Mouse (Mus musculus): ENCODE measurements around the gene Mucl3. TPM values are rescaled to one million over a fixed set of nuclear protein-coding genes. Genes with fewer than 3 reads are reported as not detected.

Gene Mucl3
- polyA plus RNA-seq, 1 experiment: not detected

DNA sequence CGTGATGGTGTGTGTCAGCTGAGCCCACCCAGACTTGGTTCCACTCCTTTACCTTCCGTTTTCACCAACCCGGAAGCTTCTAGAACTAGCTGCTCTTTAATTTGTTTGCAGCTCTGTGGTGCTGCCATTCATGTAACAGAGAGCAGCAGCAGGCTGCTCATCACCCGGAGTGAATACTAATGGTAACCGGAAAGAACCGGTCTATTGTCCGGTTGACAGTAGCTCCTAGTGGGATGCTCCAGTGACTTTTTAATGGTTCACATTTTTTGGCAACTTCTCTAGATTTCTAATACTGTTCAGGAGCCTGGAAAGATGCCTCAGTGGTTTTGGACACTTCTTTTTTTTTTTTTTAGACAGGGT, 52.3 kb downstream of the Mucl3 start:
- no peaks in the 10 kb centered on the region for H3K27me3 ChIP-seq (ENCODE audit: control insufficient read depth, insufficient read depth, low read length)
- 91% methylated on average over 7 of the region's 7 CpGs for WGBS
- no peak for TF ChIP-seq CTCF (IDR thresholded peaks at IDR 0.05; ENCODE audit: extremely low read depth, insufficient read depth, insufficient read length, insufficient replicate concordance)
- H3K4me3 ChIP-seq (ENCODE audit: extremely low read depth, insufficient read depth, insufficient read length): no peak overlapping the region
- H3K36me3 ChIP-seq (ENCODE audit: control insufficient read depth, insufficient read depth, low read length): no peaks in the 10 kb centered on the region
- no peak for DNase-seq (ENCODE audit: low read depth in 1 of 2, low spot score in 2 of 2)
- H3K4me1 ChIP-seq (ENCODE audit: control insufficient read depth, insufficient read depth, insufficient read length): no peaks in the 10 kb centered on the region
- H3K27ac ChIP-seq (ENCODE audit: insufficient read depth, low read length): no peak overlapping the region

DNA sequence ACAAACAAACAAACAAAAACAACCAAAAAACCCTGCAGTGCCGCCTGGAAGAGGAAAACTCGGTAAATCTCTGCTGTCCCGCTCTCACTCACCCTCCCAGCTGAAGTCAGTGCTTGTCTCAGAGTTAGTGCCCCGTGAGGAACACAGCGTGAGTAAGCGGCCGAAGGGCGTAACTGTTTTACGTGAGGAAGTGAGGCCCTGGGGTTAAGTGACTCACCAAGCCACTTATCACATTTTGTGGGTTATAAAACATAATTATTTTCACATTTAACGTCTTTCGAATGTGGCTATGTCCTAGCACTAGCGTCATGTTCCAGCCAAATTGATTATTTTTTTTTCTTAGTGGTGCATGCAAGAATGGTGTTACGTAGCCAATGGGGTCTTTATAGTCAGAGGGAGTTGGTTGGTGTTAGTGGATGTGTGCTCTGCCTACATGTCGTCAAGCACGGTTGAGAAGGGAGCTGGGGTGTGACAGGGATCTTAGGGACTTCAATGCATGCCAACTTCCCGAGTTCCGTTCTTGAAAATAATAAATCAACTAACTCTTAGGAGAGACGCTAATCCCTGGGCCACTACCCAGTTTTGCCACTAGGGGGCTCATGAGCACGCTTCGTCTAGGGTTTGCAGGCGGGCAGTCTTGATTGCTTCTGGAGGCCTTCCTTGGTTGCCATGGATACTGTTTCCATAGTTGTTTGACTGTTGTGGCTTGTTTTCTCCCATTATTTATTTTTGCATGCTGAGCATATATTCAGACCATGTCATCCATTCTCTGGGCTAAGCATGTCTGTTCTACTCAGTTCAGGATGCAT, 52.9 kb downstream of the Mucl3 start:
- Histone ChIP-seq H3K4me3 (ENCODE audit: extremely low read depth, insufficient read depth, insufficient read length) (no peak overlapping the region), H3K27me3 (ENCODE audit: control insufficient read depth, insufficient read depth, low read length) (no peaks in the 10 kb centered on the region), H3K4me1 (ENCODE audit: control insufficient read depth, insufficient read depth, insufficient read length) (no peaks in the 10 kb centered on the region), H3K27ac (ENCODE audit: insufficient read depth, low read length) (no peak overlapping the region), H3K36me3 (ENCODE audit: control insufficient read depth, insufficient read depth, low read length) (no peaks in the 10 kb centered on the region)
- TF ChIP-seq POLR2A (IDR thresholded peaks at IDR 0.05; ENCODE audit: low read depth, low read length) (no peak), CTCF (IDR thresholded peaks at IDR 0.05; ENCODE audit: extremely low read depth, insufficient read depth, insufficient read length, insufficient replicate concordance) (peak; percentile 68; the same call in 1 of the 2 replicates)
- DNase-seq (ENCODE audit: low read depth in 1 of 2, low spot score in 2 of 2): peak; percentile 33 to 43
- WGBS: 24% methylated on average over 21 of the region's 21 CpGs

DNA sequence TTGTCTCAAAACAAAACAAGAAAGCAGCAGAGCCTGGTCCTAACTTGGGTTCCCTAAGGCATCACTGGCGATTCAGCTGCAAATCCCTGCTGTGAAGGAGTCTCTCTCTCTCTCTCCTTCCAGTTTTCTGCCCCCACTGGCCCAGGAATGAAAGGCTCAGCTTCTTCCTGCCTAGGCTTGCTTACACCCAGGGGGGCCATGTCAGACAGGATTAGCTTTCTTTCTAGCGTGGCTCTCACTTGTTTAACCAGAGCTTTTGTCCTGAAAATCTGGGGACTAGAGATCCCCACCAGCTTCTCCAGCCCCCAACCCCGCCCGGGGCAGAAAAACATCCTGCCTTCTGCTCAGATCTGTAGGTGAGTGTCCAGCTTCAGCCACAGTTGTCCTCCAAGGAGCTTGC, 55.1 kb downstream of the Mucl3 start:
- WGBS: 63% methylated on average over 4 of the region's 4 CpGs
- H3K4me3 ChIP-seq (ENCODE audit: extremely low read depth, insufficient read depth, insufficient read length): no peak overlapping the region
- no peaks in the 10 kb centered on the region for H3K4me1 ChIP-seq (ENCODE audit: control insufficient read depth, insufficient read depth, insufficient read length)
- TF ChIP-seq CTCF (IDR thresholded peaks at IDR 0.05; ENCODE audit: extremely low read depth, insufficient read depth, insufficient read length, insufficient replicate concordance) (no peak), POLR2A (IDR thresholded peaks at IDR 0.05; ENCODE audit: low read depth, low read length) (no peak)
- no peaks in the 10 kb centered on the region for H3K27me3 ChIP-seq (ENCODE audit: control insufficient read depth, insufficient read depth, low read length)
- no peak overlapping the region for H3K27ac ChIP-seq (ENCODE audit: insufficient read depth, low read length)
- H3K36me3 ChIP-seq (ENCODE audit: control insufficient read depth, insufficient read depth, low read length): no peaks in the 10 kb centered on the region
- no peak for DNase-seq (ENCODE audit: low read depth in 1 of 2, low spot score in 2 of 2)

DNA sequence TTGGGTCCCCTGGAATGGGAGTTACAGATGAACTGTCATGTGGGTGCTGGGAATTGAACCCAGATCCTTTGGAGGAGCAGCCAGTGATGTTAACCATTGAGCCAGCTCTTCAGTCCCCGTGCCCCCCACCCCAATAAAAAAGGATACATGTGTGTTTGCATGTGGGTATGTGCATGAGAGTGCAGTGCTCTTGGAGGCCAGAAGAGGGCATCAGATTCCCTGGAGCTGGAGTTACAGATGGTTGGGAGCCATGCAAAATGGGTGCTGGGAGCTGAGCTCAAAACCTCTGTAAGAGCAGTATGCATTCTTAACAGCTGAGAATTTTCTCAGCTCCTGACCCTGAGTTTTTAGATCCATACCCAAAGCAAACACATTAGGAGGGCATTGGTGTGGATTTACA, 56.2 kb downstream of the Mucl3 start:
- 71% methylated on average over 1 of the region's 1 CpGs for WGBS
- no peak for TF ChIP-seq POLR2A (IDR thresholded peaks at IDR 0.05; ENCODE audit: low read depth, low read length)
- TF ChIP-seq CTCF (IDR thresholded peaks at IDR 0.05; ENCODE audit: extremely low read depth, insufficient read depth, insufficient read length, insufficient replicate concordance): no peak
- H3K4me3 ChIP-seq (ENCODE audit: extremely low read depth, insufficient read depth, insufficient read length): no peak overlapping the region
- no peak overlapping the region for H3K27ac ChIP-seq (ENCODE audit: insufficient read depth, low read length)
- H3K4me1 ChIP-seq (ENCODE audit: control insufficient read depth, insufficient read depth, insufficient read length): no peaks in the 10 kb centered on the region
- H3K27me3 ChIP-seq (ENCODE audit: control insufficient read depth, insufficient read depth, low read length): no peaks in the 10 kb centered on the region
- H3K36me3 ChIP-seq (ENCODE audit: control insufficient read depth, insufficient read depth, low read length): no peaks in the 10 kb centered on the region
- DNase-seq (ENCODE audit: low read depth in 1 of 2, low spot score in 2 of 2): no peak

Other genes with a start within 250 kb of the Mucl3 start
- 239 and 253 TPM in 2 replicates for gene H2-Q6, start 218.8 kb downstream of the Mucl3 start, polyA plus RNA-seq (2012; rRNA removed)
- gene H2-Q7, start 204.5 kb downstream of the Mucl3 start, polyA plus RNA-seq (2012; rRNA removed): 667 and 745 TPM in 2 replicates
- 7.7 and 11.0 TPM in 2 replicates for gene H2-Q10, start 173.6 kb downstream of the Mucl3 start, polyA plus RNA-seq (2012; rRNA removed)
- gene Pou5f1, start 137.7 kb downstream of the Mucl3 start, polyA plus RNA-seq (2012; rRNA removed): not detected in 2 replicates
- 9.6 and 13.5 TPM in 2 replicates for gene Tcf19, start 126.9 kb downstream of the Mucl3 start, polyA plus RNA-seq (2012; rRNA removed)
- gene Cchcr1, start 126.6 kb downstream of the Mucl3 start, polyA plus RNA-seq (2012; rRNA removed): 4.2 and 4.4 TPM in 2 replicates
- gene Psors1c2, start 110.5 kb downstream of the Mucl3 start, polyA plus RNA-seq (2012; rRNA removed): 0.09 TPM in 1 of 2 replicates, not detected in the other
- gene Cdsn, start 91.6 kb downstream of the Mucl3 start, polyA plus RNA-seq (2012; rRNA removed): 0.13 and 0.18 TPM in 2 replicates
- not detected in 2 replicates for gene 2300002M23Rik, start 76.2 kb downstream of the Mucl3 start, polyA plus RNA-seq (2012; rRNA removed)
- gene Sfta2, start 42.1 kb downstream of the Mucl3 start, polyA plus RNA-seq (2012; rRNA removed): not detected in 2 replicates
- gene Gm9573, start 17.1 kb downstream of the Mucl3 start, polyA plus RNA-seq (2012; rRNA removed): not detected in 2 replicates
- 28.9 and 37.3 TPM in 2 replicates for gene Vars2, start 23.9 kb upstream of the Mucl3 start, polyA plus RNA-seq (2012; rRNA removed)
- gene Gtf2h4, start 30.0 kb upstream of the Mucl3 start, polyA plus RNA-seq (2012; rRNA removed): 21.7 and 23.5 TPM in 2 replicates
- gene Ddr1, start 60.9 kb upstream of the Mucl3 start, polyA plus RNA-seq (2012; rRNA removed): 27.0 and 38.7 TPM in 2 replicates
- gene Ier3, start 178.0 kb upstream of the Mucl3 start, polyA plus RNA-seq (2012; rRNA removed): 3.7 and 5.1 TPM in 2 replicates
- gene Flot1, start 179.5 kb upstream of the Mucl3 start, polyA plus RNA-seq (2012; rRNA removed): 29.9 and 35.8 TPM in 2 replicates
- 305 and 404 TPM in 2 replicates for gene Tubb5, start 194.6 kb upstream of the Mucl3 start, polyA plus RNA-seq (2012; rRNA removed)
- gene Mdc1, start 197.8 kb upstream of the Mucl3 start, polyA plus RNA-seq (2012; rRNA removed): 10.8 and 11.6 TPM in 2 replicates
- gene Nrm, start 217.6 kb upstream of the Mucl3 start, polyA plus RNA-seq (2012; rRNA removed): 58.5 and 84.2 TPM in 2 replicates
- 144 and 155 TPM in 2 replicates for gene Ppp1r18, start 221.9 kb upstream of the Mucl3 start, polyA plus RNA-seq (2012; rRNA removed)
- gene Dhx16, start 236.1 kb upstream of the Mucl3 start, polyA plus RNA-seq (2012; rRNA removed): 79.1 and 85.7 TPM in 2 replicates